Mouse (Mus musculus) myocyte (in vitro differentiated cells): ENCODE measurements around the gene Zfp870.

Source experiments
- CEBPB ChIP-seq: IDR thresholded peaks from 2 replicates; pipeline ENCODE4 v1.6.1; 2011; ENCODE audit warnings: mild to moderate bottlenecking, moderate library complexity; ENCODE audit not compliant: poor library complexity, insufficient read depth, severe bottlenecking
- E2F4 ChIP-seq: IDR thresholded peaks from one replicate; pipeline ENCODE4 v1.6.1; 2011; ENCODE audit warnings: mild to moderate bottlenecking, control low read depth, moderate library complexity; ENCODE audit not compliant: insufficient read depth
- MAX ChIP-seq: IDR thresholded peaks from one replicate; pipeline ENCODE4 v1.6.1; 2011; ENCODE audit warnings: low read depth, mild to moderate bottlenecking, control low read depth
- MYOD1 ChIP-seq, 3 experiments: IDR thresholded peaks; one replicate each; pipeline ENCODE4 v1.6.1; 2011; ENCODE audit warnings: control low read depth in 2 of 3, low read depth in 2 of 3, mild to moderate bottlenecking in 2 of 3, moderate library complexity in 1 of 3; ENCODE audit not compliant: insufficient read length in 2 of 3, control insufficient read depth in 1 of 3
- MYOG ChIP-seq, 3 experiments: IDR thresholded peaks; one replicate each; pipeline ENCODE4 v1.6.1; 2011; ENCODE audit warnings: control low read depth in 2 of 3, low read depth in 2 of 3, mild to moderate bottlenecking in 2 of 3; ENCODE audit not compliant: insufficient read length in 2 of 3, control insufficient read depth in 1 of 3, insufficient read depth in 1 of 3
- POLR2A ChIP-seq: IDR thresholded peaks from one replicate; pipeline ENCODE4 v1.6.1; 2011; ENCODE audit warnings: low read depth, mild to moderate bottlenecking, control low read depth, moderate library complexity; ENCODE audit not compliant: insufficient read length
- POLR2AphosphoS2 ChIP-seq: IDR thresholded peaks from one replicate; pipeline ENCODE4 v1.6.1; 2011; ENCODE audit warnings: low read depth, control low read depth; ENCODE audit not compliant: insufficient read length
- REST ChIP-seq: IDR thresholded peaks from one replicate; pipeline ENCODE4 v1.6.1; 2011; ENCODE audit warnings: mild to moderate bottlenecking, control low read depth, moderate library complexity; ENCODE audit not compliant: insufficient read depth, insufficient read length
- SRF ChIP-seq: IDR thresholded peaks from one replicate; pipeline ENCODE4 v1.6.1; 2011; ENCODE audit warnings: low read depth; ENCODE audit not compliant: control insufficient read depth, insufficient read length
- TCF12 ChIP-seq: IDR thresholded peaks from one replicate; pipeline ENCODE4 v1.6.1; 2011; ENCODE audit warnings: mild to moderate bottlenecking, control low read depth; ENCODE audit not compliant: poor library complexity, insufficient read depth, severe bottlenecking
- TCF3 ChIP-seq: IDR thresholded peaks from one replicate; pipeline ENCODE4 v1.6.1; 2011; ENCODE audit warnings: low read depth, control low read depth; ENCODE audit not compliant: insufficient read length
- USF1 ChIP-seq: IDR thresholded peaks from one replicate; pipeline ENCODE4 v1.6.1; 2011; ENCODE audit warnings: low read depth, mild to moderate bottlenecking, control low read depth, moderate library complexity

DNA sequence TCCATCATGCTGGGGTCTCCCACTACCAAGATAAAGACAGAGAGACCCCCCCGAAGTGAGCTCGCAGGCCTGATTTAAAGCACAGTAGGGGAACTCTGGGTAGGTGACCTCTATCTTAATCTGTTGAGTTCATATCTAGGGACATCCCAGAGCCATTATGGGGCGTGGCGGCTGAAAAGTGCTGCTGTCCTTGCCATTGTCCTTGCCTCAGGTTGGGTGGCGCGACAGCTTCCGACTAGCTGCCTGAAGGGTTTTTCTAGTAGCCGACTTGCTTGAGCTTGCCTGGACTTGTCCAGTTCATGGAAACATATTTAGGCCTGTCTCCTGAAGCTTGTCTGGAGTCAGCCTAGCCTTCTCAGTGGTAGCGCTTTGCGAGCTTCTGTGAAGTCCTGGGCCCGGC is 12.7 kb downstream of the Zfp870 start:
- TF ChIP-seq POLR2A: no peak
- no peak for TF ChIP-seq TCF3
- TF ChIP-seq SRF: no peak
- no peak for TF ChIP-seq E2F4
- no peak for TF ChIP-seq MAX
- no peak for TF ChIP-seq TCF12
- TF ChIP-seq REST: no peak
- no peak for TF ChIP-seq USF1
- no peak for TF ChIP-seq MYOG (IDR thresholded peaks at IDR 0.05; ENCODE audit: control insufficient read depth in 1 of 3, insufficient read depth in 1 of 3, insufficient read length in 2 of 3, low read depth in 2 of 3)
- no peak for TF ChIP-seq CEBPB
- no peak for TF ChIP-seq MYOD1 (IDR thresholded peaks at IDR 0.05; ENCODE audit: control insufficient read depth in 1 of 3, insufficient read length in 2 of 3, low read depth in 2 of 3)
- no peak for TF ChIP-seq POLR2AphosphoS2
